Mouse (Mus musculus) cerebellum, adult 2 months (tissue): Measurements from ENCODE around the gene Hnrnpa1. TPM values are rescaled to one million over a fixed set of nuclear protein-coding genes. Genes with fewer than 3 reads are reported as not detected.

Experiments
- DNase-seq, 2 experiments: peaks; one replicate each; pipeline ENCODE4 v3.0.0; 2021
- H3K27ac ChIP-seq: fragments of 200-500 bp; 2 replicates; pipeline ENCODE4 v1.5.1; 2012; ENCODE audit warnings: low read length, control low read depth, inconsistent platforms; ENCODE audit not compliant: insufficient read depth
- H3K27me3 ChIP-seq: fragments of 200-500 bp; 2 replicates; pipeline ENCODE4 v1.6.1; 2012; ENCODE audit warnings: inconsistent platforms, mild to moderate bottlenecking, low read length, moderate library complexity; ENCODE audit not compliant: control insufficient read depth, insufficient read depth
- H3K4me1 ChIP-seq: fragments of 200-500 bp; 2 replicates; pipeline ENCODE4 v1.6.1; 2011; ENCODE audit warnings: low read length; ENCODE audit not compliant: control insufficient read depth, insufficient read depth
- H3K4me3 ChIP-seq: fragments of 200-500 bp; replicated peaks from 2 replicates; pipeline ENCODE3; 2011; ENCODE audit warnings: mild to moderate bottlenecking, low read depth, low read length, control low read depth; ENCODE audit not compliant: insufficient read depth
- CTCF ChIP-seq: fragments of 200-500 bp; IDR thresholded peaks from 2 replicates; pipeline ENCODE4 v1.5.1; 2011; ENCODE audit warnings: low read depth, mild to moderate bottlenecking, control low read depth, low read length, moderate library complexity, borderline replicate concordance; ENCODE audit not compliant: insufficient read depth
- POLR2A ChIP-seq: fragments of 200-500 bp; IDR thresholded peaks from 2 replicates; pipeline ENCODE4 v1.6.1; 2011; ENCODE audit warnings: low read length, control low read depth, borderline replicate concordance; ENCODE audit not compliant: insufficient read depth
- WGBS: fragments of 180-500 bp; shearing (Covaris S2); methylation state at CpG from one replicate; pipeline ENCODE4 v1.1.7; 2018; 5-methylcytosine and 5-hydroxymethylcytosine counted together
- polyA plus RNA-seq: library from polyadenylated mRNA; depleted of rRNA; stranded (reverse); fragments of >200 nt; gene quantifications from 2 replicates; pipeline ENCODE4 v1.2.3, GENCODE M21; 2012; rRNA removed

The Hnrnpa1 gene
- polyA plus RNA-seq, 1 experiment, result 318 TPM

DNA sequence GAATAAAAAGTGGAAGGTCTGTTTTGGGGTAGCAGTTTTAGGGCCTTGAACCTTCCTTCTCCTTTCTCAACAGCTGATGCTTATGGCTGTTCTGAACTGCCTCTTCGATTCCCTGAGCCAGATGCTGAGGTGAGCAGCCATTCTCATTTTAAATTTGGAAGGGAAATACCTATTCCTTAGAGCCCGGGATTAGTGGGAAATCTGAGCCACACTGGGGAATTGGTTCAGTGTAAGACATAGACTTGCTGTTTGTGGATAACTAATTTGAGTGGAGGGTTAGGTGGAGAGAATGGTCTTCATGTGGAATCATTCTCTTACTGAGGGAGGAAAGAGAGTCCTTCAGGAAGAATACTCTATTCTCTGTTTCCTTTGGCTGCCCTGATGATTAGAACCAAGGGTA lies 54.4 kb downstream of the Hnrnpa1 start:
- 88% methylated on average over 2 of the region's 2 CpGs for WGBS
- peaks cover 6% of the 10 kb centered on the region; the same call in 1 of the 2 replicates for H3K4me1 ChIP-seq
- no peaks in the 10 kb centered on the region for H3K27me3 ChIP-seq
- no peak overlapping the region for H3K4me3 ChIP-seq
- DNase-seq, result no peak
- no peak for TF ChIP-seq POLR2A
- no peak for TF ChIP-seq CTCF
- no peak overlapping the region for H3K27ac ChIP-seq

DNA sequence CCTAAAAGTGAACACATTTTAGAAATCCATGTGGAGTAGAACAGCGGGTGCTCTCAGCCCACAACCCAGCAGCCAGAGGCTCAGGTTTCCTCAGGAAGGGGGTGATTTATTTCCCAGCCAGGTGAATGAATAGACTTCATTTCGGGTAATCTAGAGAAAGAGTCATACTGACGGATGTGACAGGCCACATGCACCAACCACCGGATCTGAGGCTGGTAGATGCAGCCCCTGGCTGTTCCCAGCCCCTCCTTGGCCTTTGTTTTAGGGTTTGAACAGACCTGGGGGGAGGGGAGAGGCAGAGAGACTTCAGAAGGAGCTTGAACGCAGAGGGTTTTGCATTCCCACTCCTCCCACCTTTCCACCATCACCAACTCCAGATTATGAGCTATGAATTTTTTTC lies 55.6 kb downstream of the Hnrnpa1 start:
- Histone ChIP-seq H3K4me1 (peaks cover 6% of the 10 kb centered on the region; the same call in 1 of the 2 replicates), H3K27ac (no peak overlapping the region), H3K4me3 (no peak overlapping the region), H3K27me3 (no peaks in the 10 kb centered on the region)
- DNase-seq, result no peak
- WGBS, result 26% methylated on average over 5 of the region's 5 CpGs
- TF ChIP-seq CTCF (no peak), POLR2A (no peak)

Other genes with a start within 250 kb of the Hnrnpa1 start
- gene Hoxc8, start 249.8 kb upstream of the Hnrnpa1 start, polyA plus RNA-seq, result not detected in 2 replicates
- gene Hoxc6, start 242.2 kb upstream of the Hnrnpa1 start, polyA plus RNA-seq, result 0.16 and 0.25 TPM in 2 replicates
- gene Hoxc4, start 221.5 kb upstream of the Hnrnpa1 start, polyA plus RNA-seq, result 3.9 and 4.5 TPM in 2 replicates
- 17.8 and 20.1 TPM in 2 replicates for gene Smug1, start 73.3 kb upstream of the Hnrnpa1 start, polyA plus RNA-seq
- 49.4 and 52.7 TPM in 2 replicates for gene Cbx5, start 616 bp upstream of the Hnrnpa1 start, polyA plus RNA-seq
- gene Nfe2, start 18.0 kb downstream of the Hnrnpa1 start, polyA plus RNA-seq, result 0.28 and 0.57 TPM in 2 replicates
- gene Copz1, start 32.3 kb downstream of the Hnrnpa1 start, polyA plus RNA-seq, result 110 and 117 TPM in 2 replicates
- 0.43 and 0.62 TPM in 2 replicates for gene Gpr84, start 70.2 kb downstream of the Hnrnpa1 start, polyA plus RNA-seq
- gene Zfp385a, start 99.7 kb downstream of the Hnrnpa1 start, polyA plus RNA-seq, result 91.4 and 96.6 TPM in 2 replicates
- 1.6 TPM in 2 replicates for gene Itga5, start 126.3 kb downstream of the Hnrnpa1 start, polyA plus RNA-seq
- 0.16 TPM in 1 of 2 replicates, not detected in the other for gene Gtsf1, start 190.0 kb downstream of the Hnrnpa1 start, polyA plus RNA-seq
- 0.38 and 1.4 TPM in 2 replicates for gene Gtsf2, start 208.0 kb downstream of the Hnrnpa1 start, polyA plus RNA-seq
- gene Nckap1l, start 213.4 kb downstream of the Hnrnpa1 start, polyA plus RNA-seq, result 2.0 and 2.2 TPM in 2 replicates